Mouse (Mus musculus) MEL (cell line): ENCODE measurements around the gene Unc119.

Source experiments
- CTCF ChIP-seq, 3 experiments: IDR thresholded peaks in 2 of 3; conservative IDR thresholded peaks in 1 of 3; 2 replicates each; pipeline ENCODE4 v1.5.1; 2011 to 2012; ENCODE audit warnings: low read length in 3 of 3, low read depth in 2 of 3, mild to moderate bottlenecking in 2 of 3, improper control_type of control experiment in 1 of 3, inconsistent platforms in 1 of 3, mixed read lengths in 1 of 3, moderate library complexity in 1 of 3; ENCODE audit not compliant: control insufficient read depth in 1 of 3, insufficient read depth in 1 of 3, poor library complexity in 1 of 3, severe bottlenecking in 1 of 3
- EP300 ChIP-seq, 2 experiments: IDR thresholded peaks; 2 replicates each; pipeline ENCODE4 v1.6.1; 2011; ENCODE audit warnings: improper control_type of control experiment in 2 of 2, low read length in 2 of 2, low read depth in 1 of 2, mild to moderate bottlenecking in 1 of 2
- GATA1 ChIP-seq: IDR thresholded peaks from 2 replicates; pipeline ENCODE4 v1.6.1; 2011; ENCODE audit warnings: low read depth, low read length, improper control_type of control experiment
- MXI1 ChIP-seq: IDR thresholded peaks from 2 replicates; pipeline ENCODE4 v1.6.1; 2011; ENCODE audit warnings: mild to moderate bottlenecking, low read depth, low read length, improper control_type of control experiment
- POLR2A ChIP-seq, 2 experiments: IDR thresholded peaks; 2 replicates each; pipeline ENCODE4 v1.6.1; 2011 to 2012; ENCODE audit warnings: low read length in 2 of 2, mild to moderate bottlenecking in 2 of 2, control low read depth in 1 of 2, improper control_type of control experiment in 1 of 2, low read depth in 1 of 2, moderate library complexity in 1 of 2; ENCODE audit not compliant: control insufficient read depth in 1 of 2, insufficient read depth in 1 of 2, poor library complexity in 1 of 2
- SIN3A ChIP-seq: IDR thresholded peaks from 2 replicates; pipeline ENCODE4 v1.6.1; 2012; ENCODE audit warnings: low read length, improper control_type of control experiment, inconsistent platforms
- TAL1 ChIP-seq: IDR thresholded peaks from 2 replicates; pipeline ENCODE4 v1.6.1; 2012; ENCODE audit warnings: mild to moderate bottlenecking, inconsistent platforms, low read length, moderate library complexity, mixed read lengths
- ZC3H11A ChIP-seq: IDR thresholded peaks from 2 replicates; pipeline ENCODE4 v1.6.1; 2012; ENCODE audit warnings: low read depth, mild to moderate bottlenecking, inconsistent platforms, low read length, improper control_type of control experiment

- TF ChIP-seq CTCF (IDR thresholded peaks at IDR 0.05 in 2 of 3, conservative IDR thresholded peaks at IDR 0.05 in 1 of 3; ENCODE audit: control insufficient read depth in 1 of 3, insufficient read depth in 1 of 3, low read depth in 2 of 3, low read length in 3 of 3, poor library complexity in 1 of 3, severe bottlenecking in 1 of 3) = no peak
- no peak for TF ChIP-seq MXI1
- TF ChIP-seq POLR2A (IDR thresholded peaks at IDR 0.05; ENCODE audit: control insufficient read depth in 1 of 2, insufficient read depth in 1 of 2, low read depth in 1 of 2, low read length in 2 of 2, poor library complexity in 1 of 2) = no peak
- TF ChIP-seq ZC3H11A = no peak
- no peak for TF ChIP-seq GATA1
- TF ChIP-seq EP300 (IDR thresholded peaks at IDR 0.05; ENCODE audit: low read depth in 1 of 2, low read length in 2 of 2) = no peak
- TF ChIP-seq TAL1 = no peak
- TF ChIP-seq SIN3A = no peak
These were observed 37.1 kb downstream of the Unc119 start for GRCm38 (mm10) chr11:78380351-78380750.
